ENCODE assay signal across 16 mouse cellular contexts in the genomic region with DNA sequence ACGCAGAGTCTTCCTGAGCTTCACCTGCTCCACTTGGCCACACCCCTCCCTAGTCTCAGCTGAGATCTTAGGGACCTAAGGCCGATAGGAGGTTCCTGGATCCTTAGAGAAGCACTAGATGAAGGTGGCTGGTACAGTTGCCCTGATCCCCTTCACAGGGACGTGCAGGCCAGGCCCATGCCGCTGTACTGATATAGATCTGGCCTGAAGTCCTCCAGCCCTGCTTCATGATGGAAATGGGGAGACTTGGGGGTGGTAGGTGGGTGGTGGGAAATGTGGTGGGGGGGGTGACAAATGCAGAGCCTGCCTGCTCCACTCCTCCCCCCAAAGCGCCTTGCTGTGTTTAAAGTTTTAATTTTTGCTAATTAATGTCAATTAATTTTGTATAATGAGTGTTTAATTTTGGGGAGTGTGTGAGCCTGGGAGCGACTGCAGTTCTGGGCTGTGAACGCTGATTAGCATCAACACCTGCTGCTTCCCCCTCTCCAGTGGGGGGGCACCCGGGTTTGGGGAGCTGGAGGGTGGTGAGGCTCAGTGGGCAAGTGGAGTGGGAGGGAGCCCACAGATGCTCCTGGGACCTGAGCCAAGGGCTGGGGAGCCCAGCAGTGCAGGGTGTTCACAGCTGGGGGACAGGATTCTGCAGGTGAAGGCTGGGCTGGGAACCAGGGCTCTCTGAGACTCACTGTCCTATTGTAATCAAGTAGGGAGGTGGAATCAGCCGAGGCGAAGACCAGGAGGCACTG. TPM values are rescaled to one million over a fixed set of nuclear protein-coding genes. Genes with fewer than 3 reads are reported as not detected.
A peak's percentile ranks its signal among the peaks of the same experiment; 100 is the strongest.
DNase-seq lines count a peak whose midpoint lies in the region; TF ChIP-seq lines count a peak whose summit lies in the region.
"Had no signal": no experiment of that assay in that cellular context is flagged by ENCODE, and none has a peak within 500 bp of the region (broad histone marks: within the 10 kb centered on the region; RNA-seq: fewer than 3 reads in every experiment).

No protein-coding gene starts in this region.

- H3K36me3 ChIP-seq in heart, adult 2 months (ENCODE audit: control insufficient read depth, insufficient read depth, low read length), result no peaks in the 10 kb centered on the region
- H3K36me3 ChIP-seq: embryonic facial prominence, embryonic 10.5 days; heart, embryonic 13.5 days; hindbrain, embryonic 12.5 days had no signal

- no peak for TF ChIP-seq POLR2A in brain, embryonic 14.5 days (IDR thresholded peaks at IDR 0.05; ENCODE audit: borderline replicate concordance, extremely low read depth, insufficient read depth, insufficient read length, poor library complexity, severe bottlenecking)
- no peak for TF ChIP-seq POLR2A in heart, adult 2 months (IDR thresholded peaks at IDR 0.05; ENCODE audit: insufficient read depth, low read depth, low read length)

- no peak overlapping the region for H3K4me3 ChIP-seq in layer of hippocampus, adult 2 months
- H3K4me3 ChIP-seq in heart, adult 2 months, result no peak overlapping the region
- H3K4me3 ChIP-seq: embryonic facial prominence, embryonic 10.5 days; heart, embryonic 13.5 days; hindbrain, embryonic 12.5 days had no signal

- no peaks in the 10 kb centered on the region for H3K79me2 ChIP-seq in heart, adult 2 months (replicated peaks; ENCODE audit: control insufficient read depth, insufficient read depth, low read length)

- H3K27me3 ChIP-seq in heart, adult 2 months (ENCODE audit: control insufficient read depth, insufficient read depth, low read length), result no peaks in the 10 kb centered on the region

- WGBS in heart, adult 2 months, result 77% methylated on average over 10 of the region's 10 CpGs

- intact Hi-C loops in heart, adult 2 months (cut with DNase I), result loop anchor here (5.0 kb wide), 1 partner anchor 75 kb away; no protein-coding TSS in a partner anchor

- no peak for TF ChIP-seq EP300 in heart, adult 2 months (IDR thresholded peaks at IDR 0.05; ENCODE audit: insufficient read depth, low read depth, low read length)

- H3K9ac ChIP-seq in heart, adult 2 months (ENCODE audit: low read depth, low read length), result no peak overlapping the region
- H3K9ac ChIP-seq: heart, embryonic 13.5 days; hindbrain, embryonic 12.5 days had no signal

- DNase-seq in layer of hippocampus, adult 18-20 months (ENCODE audit: low spot score in 2 of 2), result peak; percentile 61 to 68
- DNase-seq in layer of hippocampus, adult 9-10 months (ENCODE audit: low spot score), result no peak
- peak; percentile 93 for DNase-seq in brain, embryonic 14.5 days (ENCODE audit: low read depth)
- peak; percentile 65 to 75 for DNase-seq in layer of hippocampus, adult 2 months (ENCODE audit: low spot score in 2 of 2)
- peak; percentile 51 for DNase-seq in right cerebral cortex, postnatal 14 days
- DNase-seq in heart, adult 2 months, result no peak
- no peak for DNase-seq in urinary bladder, postnatal 14 days (ENCODE audit: low spot score)
- no peak for DNase-seq in cerebellum, adult 18-20 months
- DNase-seq: adrenal gland, adult 8-10 months; gastrocnemius, postnatal 14 days had no signal

- H3K27ac ChIP-seq in layer of hippocampus, adult 2 months, result peak overlapping the region; percentile 73; the same call in 1 of the 2 replicates
- no peak overlapping the region for H3K27ac ChIP-seq in heart, adult 2 months
- H3K27ac ChIP-seq: embryonic facial prominence, embryonic 10.5 days; heart, embryonic 13.5 days; hindbrain, embryonic 12.5 days; macrophage had no signal

- H3K4me1 ChIP-seq in heart, adult 2 months (ENCODE audit: control insufficient read depth, insufficient read depth, low read length), result no peaks in the 10 kb centered on the region; the same call in 1 of the 2 replicates

- TF ChIP-seq CTCF in brain, embryonic 14.5 days (IDR thresholded peaks at IDR 0.05; ENCODE audit: borderline replicate concordance, extremely low read depth, insufficient read depth, insufficient read length), result no peak
- no peak for TF ChIP-seq CTCF in layer of hippocampus, adult 2 months (conservative IDR thresholded peaks at IDR 0.05)
- no peak for TF ChIP-seq CTCF in heart, adult 2 months (IDR thresholded peaks at IDR 0.05)

RNA-seq across cellular contexts. Expression of gene Emx1, which starts 50.5 kb away (rescaled TPM):
- 10 to 100 TPM; 17.0 to 19.3 TPM for total RNA-seq in layer of hippocampus, adult 18-20 months (2021)
- 13.9 and 69.3 TPM in 2 replicates for polyA plus RNA-seq in brain, embryonic 14.5 days (2012; rRNA removed)
- total RNA-seq in layer of hippocampus, adult 2 months (2021), result 10 to 100 TPM; 15.9 to 20.2 TPM
- total RNA-seq in heart, adult 2 months (2021), result not detected
- not detected in 2 replicates for polyA plus RNA-seq in heart, adult 2 months (2012; rRNA removed)
- total RNA-seq: adrenal gland, adult 8-10 months; gastrocnemius, postnatal 14 days had no signal
- polyA plus RNA-seq: heart, embryonic 13.5 days; lung, adult 2 months; macrophage; neural tube, embryonic 14.5 days had no signal

Comparison
In these comparisons a context has a peak if more than half of its experiments do, and no peak if none do; other contexts are left out.
1. DNase-seq: peak in layer of hippocampus, adult 18-20 months (2 of 2), brain, embryonic 14.5 days (single experiment), layer of hippocampus, adult 2 months (2 of 2) and right cerebral cortex, postnatal 14 days (single experiment); none in layer of hippocampus, adult 9-10 months (single experiment), heart, adult 2 months (0 of 2), urinary bladder, postnatal 14 days (single experiment) and cerebellum, adult 18-20 months (0 of 2).
2. RNA of gene Emx1, which starts 50.5 kb away (total RNA-seq): 15.9 to 20.2 TPM in layer of hippocampus, adult 2 months and 17.0 to 19.3 TPM in layer of hippocampus, adult 18-20 months; not detected in heart, adult 2 months; every median in the first group is over 10 times any median in the second.